Mouse (Mus musculus) limb, embryonic 10.5 days (tissue): ENCODE data around the gene B3gntl1. TPM values are rescaled to one million over a fixed set of nuclear protein-coding genes. Genes with fewer than 3 reads are reported as not detected.

Experiments used
- DNase-seq: peaks from one replicate; pipeline ENCODE4 v3.0.0-alpha.2; 2017; ENCODE audit warnings: low spot score
- H3K27ac ChIP-seq: fragments of 300-500 bp; sonication (generic); 2 replicates; pipeline ENCODE4 v1.5.1; 2016; ENCODE audit warnings: mild to moderate bottlenecking
- H3K27me3 ChIP-seq: fragments of 300-500 bp; sonication (generic); 2 replicates; pipeline ENCODE4 v1.6.1; 2016; ENCODE audit warnings: low read depth, mild to moderate bottlenecking; ENCODE audit not compliant: poor library complexity, severe bottlenecking
- H3K36me3 ChIP-seq: fragments of 300-500 bp; sonication (generic); 2 replicates; pipeline ENCODE4 v1.6.1; 2016; ENCODE audit warnings: mild to moderate bottlenecking, moderate library complexity
- H3K4me1 ChIP-seq: fragments of 300-500 bp; sonication (generic); 2 replicates; pipeline ENCODE4 v1.6.1; 2016
- H3K4me3 ChIP-seq: fragments of 300-500 bp; sonication (generic); 2 replicates; pipeline ENCODE4 v1.5.1; 2016; ENCODE audit warnings: mild to moderate bottlenecking, moderate library complexity
- H3K9me3 ChIP-seq: fragments of 300-500 bp; sonication (generic); replicated peaks from 2 replicates; pipeline ENCODE4 v1.6.1; 2016; ENCODE audit warnings: mild to moderate bottlenecking
- WGBS: fragments of 180-500 bp; shearing (Covaris S2); methylation state at CpG from one replicate; pipeline ENCODE4 v1.1.7; 2016; 5-methylcytosine and 5-hydroxymethylcytosine counted together
- polyA plus RNA-seq: library from polyadenylated mRNA; unstranded; fragments of >200 nt; fragmentation: Nextera tagmentation; extraction: Ambion mirVana; gene quantifications from 2 replicates; pipeline ENCODE4 v1.2.1, GENCODE M21; 2016

The B3gntl1 gene
- 7.1 and 7.9 TPM in 2 replicates for polyA plus RNA-seq

GRCm38 (mm10) chr11:121672990-121673572 lies at the start of gene B3gntl1:
Gene B3gntl1 (minus strand): TSS chr11:121673153.
- Histone ChIP-seq H3K4me3 (peak within 1 kb of the TSS; percentile 78), H3K36me3 (peaks cover 15% of the 10 kb centered on the region), H3K4me1 (peaks cover 9% of the 10 kb centered on the region), H3K27ac (peak within 1 kb of the TSS; percentile 91), H3K27me3 (no peaks in the 10 kb centered on the region), H3K9me3 (no peaks in the 10 kb centered on the region)
- under 1% methylated on average over 46 of the region's 46 CpGs for WGBS
- DNase-seq, result peak; percentile 94

- H3K9me3 ChIP-seq, result no peaks in the 10 kb centered on the region
- H3K36me3 ChIP-seq, result no peaks in the 10 kb centered on the region
- no peaks in the 10 kb centered on the region for H3K27me3 ChIP-seq
- no peak for DNase-seq
- no peaks in the 10 kb centered on the region for H3K4me1 ChIP-seq
- H3K4me3 ChIP-seq, result no peak overlapping the region
- H3K27ac ChIP-seq, result no peak overlapping the region
- WGBS, result 75% methylated on average over 2 of the region's 2 CpGs
Measured at GRCm38 (mm10) chr11:121722434-121722833, 49.5 kb upstream of the B3gntl1 start.

- H3K9me3 ChIP-seq, result no peaks in the 10 kb centered on the region
- DNase-seq, result no peak
- no peaks in the 10 kb centered on the region for H3K36me3 ChIP-seq
- H3K27me3 ChIP-seq, result no peaks in the 10 kb centered on the region
- H3K27ac ChIP-seq, result no peak overlapping the region
- whole genome bisulfite sequencing, result 93% methylated on average over 3 of the region's 3 CpGs
- H3K4me3 ChIP-seq, result no peak overlapping the region
- no peaks in the 10 kb centered on the region for H3K4me1 ChIP-seq
Measured at GRCm38 (mm10) chr11:121720752-121721151, 47.8 kb upstream of the B3gntl1 start.

GRCm38 (mm10) chr11:121717724-121718123 lies 44.8 kb upstream of the B3gntl1 start:
- H3K27me3 ChIP-seq, result no peaks in the 10 kb centered on the region
- WGBS, result 60% methylated on average over 6 of the region's 6 CpGs

GRCm38 (mm10) chr11:121714745-121715485 lies 42.0 kb upstream of the B3gntl1 start:
- Histone ChIP-seq H3K4me3 (no peak overlapping the region), H3K27me3 (no peaks in the 10 kb centered on the region), H3K36me3 (no peaks in the 10 kb centered on the region), H3K9me3 (no peaks in the 10 kb centered on the region), H3K4me1 (peaks cover 2% of the 10 kb centered on the region; the same call in 1 of the 2 replicates), H3K27ac (no peak overlapping the region)
- WGBS, result 85% methylated on average over 2 of the region's 2 CpGs
- DNase-seq, result no peak

More at GRCm38 (mm10) chr11:121717724-121718123, 44.8 kb upstream of the B3gntl1 start:
- DNase-seq, result peak; percentile 45
- Histone ChIP-seq H3K9me3 (no peaks in the 10 kb centered on the region), H3K36me3 (no peaks in the 10 kb centered on the region), H3K4me3 (no peak overlapping the region), H3K4me1 (no peaks in the 10 kb centered on the region), H3K27ac (no peak overlapping the region)

GRCm38 (mm10) chr11:121713569-121713968 lies 40.6 kb upstream of the B3gntl1 start:
- 0 out of 2 replicates have a peak, but pooled peaks cover 4% of the 10 kb centered on the region for H3K27me3 ChIP-seq
- H3K9me3 ChIP-seq, result no peaks in the 10 kb centered on the region
- H3K4me1 ChIP-seq, result peaks cover 2% of the 10 kb centered on the region; the same call in 1 of the 2 replicates
- no peak overlapping the region for H3K4me3 ChIP-seq
- no peak overlapping the region for H3K27ac ChIP-seq
- H3K36me3 ChIP-seq, result no peaks in the 10 kb centered on the region
- DNase-seq, result no peak
- 90% methylated on average over 2 of the region's 2 CpGs for WGBS

GRCm38 (mm10) chr11:121712987-121713386 lies 40.0 kb upstream of the B3gntl1 start:
- Histone ChIP-seq H3K27me3 (0 out of 2 replicates have a peak, but pooled peaks cover 4% of the 10 kb centered on the region), H3K4me1 (peaks cover 2% of the 10 kb centered on the region; the same call in 1 of the 2 replicates), H3K4me3 (no peak overlapping the region), H3K36me3 (no peaks in the 10 kb centered on the region), H3K27ac (no peak overlapping the region), H3K9me3 (no peaks in the 10 kb centered on the region)
- 94% methylated on average over 6 of the region's 6 CpGs for WGBS
- no peak for DNase-seq

GRCm38 (mm10) chr11:121710245-121710644 lies 37.3 kb upstream of the B3gntl1 start:
- no peaks in the 10 kb centered on the region for H3K9me3 ChIP-seq
- WGBS, result 97% methylated on average over 5 of the region's 5 CpGs
- DNase-seq, result no peak
- no peak overlapping the region for H3K27ac ChIP-seq
- peaks cover 13% of the 10 kb centered on the region for H3K27me3 ChIP-seq
- no peak overlapping the region for H3K4me3 ChIP-seq
- H3K36me3 ChIP-seq, result no peaks in the 10 kb centered on the region
- H3K4me1 ChIP-seq, result peaks cover 11% of the 10 kb centered on the region

- Histone ChIP-seq H3K9me3 (no peaks in the 10 kb centered on the region), H3K4me3 (no peak overlapping the region), H3K27ac (no peak overlapping the region), H3K4me1 (peaks cover 14% of the 10 kb centered on the region), H3K27me3 (peaks cover 22% of the 10 kb centered on the region), H3K36me3 (no peaks in the 10 kb centered on the region)
- 63% methylated on average over 4 of the region's 4 CpGs for WGBS
- no peak for DNase-seq
Measured at GRCm38 (mm10) chr11:121709278-121709677, 36.3 kb upstream of the B3gntl1 start.

GRCm38 (mm10) chr11:121706521-121707005 lies 33.6 kb upstream of the B3gntl1 start:
- no peak for DNase-seq
- H3K27me3 ChIP-seq, result peaks cover 43% of the 10 kb centered on the region
- H3K4me1 ChIP-seq, result peaks cover 39% of the 10 kb centered on the region
- H3K36me3 ChIP-seq, result no peaks in the 10 kb centered on the region
- H3K27ac ChIP-seq, result no peak overlapping the region
- no peaks in the 10 kb centered on the region for H3K9me3 ChIP-seq
- 35% methylated on average over 7 of the region's 7 CpGs for WGBS
- no peak overlapping the region for H3K4me3 ChIP-seq

GRCm38 (mm10) chr11:121703619-121704215 lies 30.8 kb upstream of the B3gntl1 start:
- DNase-seq, result peak; percentile 33
- WGBS, result 17% methylated on average over 16 of the region's 16 CpGs
- Histone ChIP-seq H3K9me3 (no peaks in the 10 kb centered on the region), H3K4me3 (peak overlapping the region; percentile 74), H3K27ac (no peak overlapping the region), H3K4me1 (peaks cover 40% of the 10 kb centered on the region), H3K27me3 (peaks cover 55% of the 10 kb centered on the region), H3K36me3 (no peaks in the 10 kb centered on the region)

GRCm38 (mm10) chr11:121702895-121703618 lies 30.1 kb upstream of the B3gntl1 start:
- Histone ChIP-seq H3K4me3 (peak overlapping the region; percentile 74), H3K9me3 (no peaks in the 10 kb centered on the region), H3K4me1 (peaks cover 40% of the 10 kb centered on the region), H3K36me3 (no peaks in the 10 kb centered on the region), H3K27me3 (peaks cover 55% of the 10 kb centered on the region), H3K27ac (peak overlapping the region; percentile 76; the same call in 1 of the 2 replicates)
- 1% methylated on average over 40 of the region's 40 CpGs for WGBS
- DNase-seq, result peak; percentile 56
